Mouse (Mus musculus) right cerebral cortex, postnatal 36 days (tissue): ENCODE measurements around the gene Mlst8.

Experiments
- DNase-seq, 2 experiments: peaks; one replicate each; pipeline ENCODE4 v3.0.0; 2022; ENCODE audit warnings: low spot score in 2 of 2, mixed read lengths in 1 of 2

Mlst8 gene

GRCm38 (mm10) chr17:24489265-24490030 lies 10.6 kb upstream of the Mlst8 start:
- no peak for DNase-seq

- DNase-seq, result no peak
Observed at GRCm38 (mm10) chr17:24488662-24489264, 9.9 kb upstream of the Mlst8 start.

- DNase-seq, result peak in 1 of 2 experiments; percentile 63
Observed at GRCm38 (mm10) chr17:24488186-24488661, 9.3 kb upstream of the Mlst8 start, which contains the start of gene Caskin1. Gene Caskin1 (plus strand): TSS chr17:24488601.

- no peak for DNase-seq
Observed at GRCm38 (mm10) chr17:24485090-24485860, 6.4 kb upstream of the Mlst8 start.

GRCm38 (mm10) chr17:24483495-24483894 lies 4.6 kb upstream of the Mlst8 start:
- no peak for DNase-seq

- DNase-seq, result no peak
Observed at GRCm38 (mm10) chr17:24481027-24481815, 2.3 kb upstream of the Mlst8 start.

GRCm38 (mm10) chr17:24480201-24480826 lies 1.4 kb upstream of the Mlst8 start:
- DNase-seq, result no peak

GRCm38 (mm10) chr17:24479431-24479830 lies 553 bp upstream of the Mlst8 start:
- no peak for DNase-seq

GRCm38 (mm10) chr17:24477985-24478600 lies 785 bp downstream of the Mlst8 start:
- no peak for DNase-seq

- no peak for DNase-seq
Observed at GRCm38 (mm10) chr17:24477053-24477984, 1.6 kb downstream of the Mlst8 start.

GRCm38 (mm10) chr17:24476022-24476776 lies 2.7 kb downstream of the Mlst8 start:
- DNase-seq, result no peak

- no peak for DNase-seq
Observed at GRCm38 (mm10) chr17:24475586-24475985, 3.3 kb downstream of the Mlst8 start.

- DNase-seq, result no peak
Observed at GRCm38 (mm10) chr17:24474557-24474956, 4.3 kb downstream of the Mlst8 start.

GRCm38 (mm10) chr17:24473612-24474275 lies 5.1 kb downstream of the Mlst8 start, which contains the start of gene Bricd5:
Gene Bricd5 (plus strand): TSS chr17:24473884.
- DNase-seq, result no peak

GRCm38 (mm10) chr17:24472512-24472911 lies 6.4 kb downstream of the Mlst8 start:
- no peak for DNase-seq

GRCm38 (mm10) chr17:24470701-24471527 lies 8.0 kb downstream of the Mlst8 start:
- peak in 1 of 2 experiments; percentile 45 for DNase-seq
